Mouse (Mus musculus) cerebellum, adult 9-11 months (tissue): ENCODE measurements around the gene Fam126a.
"Not testable (repeated sequence)": the region's sequence is repeated elsewhere in the genome, so short reads cannot be mapped to it uniquely, and the experiment has no call there.

ENCODE experiments used
- DNase-seq: peaks from one replicate; pipeline ENCODE4 v3.0.0; 2022

Fam126a gene

DNA sequence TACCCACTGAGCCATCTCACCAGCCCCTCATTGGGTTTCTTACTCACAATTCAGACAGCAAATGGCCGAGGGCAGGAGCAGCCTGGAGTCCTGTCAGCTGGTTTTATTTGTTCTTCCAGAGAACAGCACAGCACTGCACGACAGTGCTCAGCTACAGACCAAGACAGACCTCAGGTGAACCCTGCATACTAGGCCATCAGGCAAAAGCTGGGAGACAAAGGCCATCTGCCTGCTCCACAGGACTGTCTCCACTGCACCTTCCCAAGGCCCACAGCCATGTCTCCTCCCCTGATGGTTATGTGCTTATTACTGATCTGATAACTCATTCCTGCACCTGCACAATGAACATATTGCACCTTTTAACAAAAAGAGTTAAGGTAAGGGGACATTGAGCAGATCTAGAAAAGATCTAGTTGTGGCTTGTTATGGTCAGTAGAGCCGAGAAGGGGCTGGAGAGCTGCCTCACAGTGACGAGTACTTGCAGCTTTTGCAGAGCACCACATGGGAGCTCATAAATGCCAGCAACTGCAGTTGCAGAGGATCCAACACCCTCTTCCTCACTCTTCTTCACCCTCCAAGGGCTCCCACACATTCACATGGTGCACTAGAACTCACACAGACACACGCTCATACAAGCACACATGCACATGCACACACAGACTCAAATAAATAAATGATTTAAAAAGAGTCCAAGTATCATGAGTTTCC is 137.2 kb downstream of the Fam126a start:
- DNase-seq: peak; percentile 51

DNA sequence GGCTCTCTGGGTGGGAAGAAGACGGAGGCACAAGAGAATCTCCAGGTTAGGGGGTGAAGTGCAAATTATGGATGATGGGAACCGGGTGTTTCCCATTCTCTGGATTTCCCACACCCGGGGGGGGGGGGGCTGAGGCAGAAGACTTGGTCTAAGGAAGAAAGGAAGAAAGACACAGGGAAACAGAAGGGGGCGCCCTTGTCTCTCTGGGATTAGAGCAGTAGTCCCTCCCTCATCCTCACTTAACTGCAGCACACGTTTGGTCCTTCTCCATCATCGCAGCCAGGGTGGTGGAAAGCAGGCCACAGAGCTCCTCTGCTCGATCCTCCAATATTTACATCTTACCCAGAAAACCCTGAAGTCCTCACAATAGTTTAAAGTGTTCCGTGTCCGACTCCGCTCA is 139.8 kb downstream of the Fam126a start:
- peak; percentile 20 for DNase-seq

DNA sequence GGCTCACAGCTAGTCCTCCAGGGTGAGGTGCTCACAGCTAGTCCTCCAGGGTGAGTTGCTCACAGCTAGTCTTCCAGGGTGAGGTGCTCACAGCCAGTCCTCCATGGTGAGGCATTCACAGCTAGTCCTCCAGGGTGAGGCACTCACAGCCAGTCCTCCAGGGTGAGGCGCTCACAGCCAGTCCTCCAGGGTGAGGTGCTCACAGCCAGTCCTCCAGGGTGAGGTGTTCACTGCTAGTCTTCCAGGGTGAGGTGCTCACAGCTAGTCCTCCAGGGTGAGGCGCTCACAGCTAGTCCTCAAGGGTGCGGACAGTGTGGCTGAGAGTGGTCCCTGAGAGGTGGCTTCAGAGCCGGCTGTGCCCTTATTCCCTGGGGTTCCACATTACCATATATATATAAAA is 141.0 kb downstream of the Fam126a start:
- DNase-seq: no peak

DNA sequence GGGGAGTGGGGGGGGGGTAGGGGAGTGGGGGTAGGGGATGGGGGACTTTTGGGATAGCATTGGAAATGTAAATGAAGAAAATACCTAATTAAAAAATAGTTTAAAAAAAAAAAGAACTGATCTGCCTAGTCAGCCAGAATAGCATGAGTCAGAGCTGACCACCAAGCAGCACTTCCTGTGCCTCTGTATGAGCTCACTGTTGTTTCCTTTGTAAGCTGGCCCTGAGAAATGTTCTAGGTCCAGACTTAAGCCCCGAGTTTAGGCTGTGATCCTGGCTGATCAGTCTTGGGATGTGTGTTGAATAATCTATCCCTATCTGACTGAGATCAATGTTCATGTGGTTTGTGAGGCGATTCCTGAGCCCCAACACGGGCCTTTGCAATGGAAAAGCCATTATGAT is 143.4 kb downstream of the Fam126a start:
- no peak for DNase-seq

DNA sequence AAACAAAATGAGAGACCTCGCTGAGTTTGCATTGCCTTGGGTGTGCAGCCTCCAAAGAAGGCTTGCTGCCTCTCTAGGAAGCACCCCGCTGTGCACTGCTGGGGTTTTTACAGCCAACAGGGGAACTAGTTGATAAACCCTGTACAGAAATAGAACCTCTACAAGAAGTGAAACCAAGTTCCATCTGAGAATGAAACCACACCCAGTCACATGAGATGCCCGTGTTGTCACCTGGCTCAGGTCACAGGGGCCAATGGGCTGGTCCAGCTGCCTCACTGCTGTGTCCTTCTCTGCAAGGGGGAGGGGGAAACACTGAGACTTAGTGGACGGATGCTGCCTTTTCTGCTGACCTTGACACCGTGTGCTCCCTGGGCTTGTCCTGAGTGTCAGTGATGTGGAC is 156.0 kb downstream of the Fam126a start:
- no peak for DNase-seq

DNA sequence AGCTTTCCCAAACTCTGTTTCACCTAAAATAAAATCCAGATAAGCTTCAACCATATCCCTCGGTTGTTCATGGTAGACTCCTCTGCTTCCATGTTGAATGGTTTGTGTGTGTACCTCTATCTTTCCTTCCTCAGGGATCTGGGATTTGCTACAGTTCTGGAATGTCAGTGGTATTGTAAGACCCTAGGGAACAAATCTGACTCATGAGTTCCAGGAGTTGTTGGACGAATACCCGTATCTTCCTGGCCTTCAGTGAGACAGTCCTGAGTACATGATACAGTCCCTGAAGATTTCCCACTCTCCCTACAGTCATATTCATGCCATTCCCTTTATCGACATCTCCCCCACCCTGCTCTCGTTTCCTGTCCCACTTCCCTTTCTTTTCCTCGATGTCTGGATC is 157.9 kb downstream of the Fam126a start:
- no peak for DNase-seq

DNA sequence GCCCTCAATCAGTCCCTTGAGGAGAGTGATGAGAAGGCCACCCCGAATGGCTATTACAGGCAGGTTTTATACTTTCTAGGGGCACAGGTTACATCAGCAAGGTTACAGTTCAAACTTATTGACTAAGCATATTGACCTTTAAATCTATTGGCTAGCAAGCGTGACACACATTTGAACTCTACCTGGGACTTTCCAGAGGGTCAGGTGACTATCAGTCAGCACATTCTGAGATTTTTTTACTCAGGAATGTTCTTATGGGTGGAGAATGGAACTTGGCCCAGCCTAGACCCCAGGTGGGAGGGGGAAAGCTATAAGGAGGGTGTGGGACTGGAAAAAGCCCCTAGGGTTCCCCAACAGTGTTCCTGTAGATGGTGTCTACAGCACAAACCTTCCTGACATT is 159.2 kb downstream of the Fam126a start:
- not testable (repeated sequence) for DNase-seq

DNA sequence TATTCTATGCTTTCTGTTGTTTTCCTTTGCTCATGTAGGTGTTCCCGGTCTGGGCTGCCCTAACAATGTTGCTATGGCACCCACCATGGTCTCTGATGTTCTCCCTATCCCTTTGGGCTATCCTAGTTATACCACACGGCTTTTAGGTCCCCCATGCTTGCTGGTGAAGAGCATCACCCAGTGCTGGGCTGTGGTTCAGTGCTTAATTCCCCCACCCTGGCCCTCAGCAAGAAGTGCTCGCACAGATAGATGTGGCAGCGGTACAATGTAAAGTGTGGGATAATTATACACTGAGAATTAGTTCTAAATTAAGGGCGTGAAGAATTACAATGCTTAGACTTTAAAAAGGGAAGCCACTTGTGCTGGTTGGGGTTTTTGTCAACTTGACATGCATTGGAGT is 164.5 kb downstream of the Fam126a start:
- no peak for DNase-seq
